Mouse (Mus musculus) liver, embryonic 14.5 days (tissue): Measurements from ENCODE around the gene Mtfr2. TPM values are rescaled to one million over a fixed set of nuclear protein-coding genes. Genes with fewer than 3 reads are reported as not detected.
A peak's percentile ranks its signal among the peaks of the same experiment; 100 is the strongest.

Experiments
- ATAC-seq: fragments of 200-750 bp; cut with Nextera tagmentation; 2 replicates; pipeline ENCODE4 v1.8.0; 2017; ENCODE audit warnings: moderate number of reproducible peaks, mild to moderate bottlenecking, moderate library complexity; ENCODE audit not compliant: insufficient read depth
- DNase-seq, 3 experiments: peaks; one replicate each; pipeline ENCODE4 v3.0.0-alpha.2; 2012 to 2013; ENCODE audit warnings: low read depth in 3 of 3, low spot score in 3 of 3
- H3K27ac ChIP-seq: fragments of 300-500 bp; sonication (generic); 2 replicates; pipeline ENCODE4 v1.5.1; 2014; ENCODE audit warnings: moderate library complexity, mild to moderate bottlenecking, control low read depth, inconsistent platforms
- H3K27me3 ChIP-seq: fragments of 300-500 bp; sonication (generic); 2 replicates; pipeline ENCODE4 v1.6.1; 2014; ENCODE audit warnings: mild to moderate bottlenecking, low read length, moderate library complexity; ENCODE audit not compliant: control insufficient read depth, insufficient read depth
- H3K36me3 ChIP-seq: fragments of 300-500 bp; sonication (generic); replicated peaks from 2 replicates; pipeline ENCODE4 v1.6.1; 2014; ENCODE audit warnings: low read depth; ENCODE audit not compliant: control insufficient read depth, insufficient read depth
- H3K4me1 ChIP-seq, 2 experiments: fragments of 200-500 bp in 1 of 2; fragments of 300-500 bp in 1 of 2; sonication (generic) in 1 of 2; replicated peaks; 2 replicates each; pipeline ENCODE4 v1.6.1; 2012 to 2014; ENCODE audit warnings: antibody characterized with exemption in 1 of 2, inconsistent platforms in 1 of 2, low read length in 1 of 2; ENCODE audit not compliant: control insufficient read depth in 2 of 2, insufficient read depth in 2 of 2
- H3K4me2 ChIP-seq: fragments of 300-500 bp; sonication (generic); 2 replicates; pipeline ENCODE4 v1.6.1; 2014; ENCODE audit warnings: low read depth, mild to moderate bottlenecking, control low read depth, moderate library complexity
- H3K4me3 ChIP-seq, 2 experiments: fragments of 200-500 bp in 1 of 2; fragments of 300-500 bp in 1 of 2; sonication (generic) in 1 of 2; 2 replicates each; pipeline ENCODE4 v1.5.1; 2012 to 2014; ENCODE audit warnings: low read depth in 2 of 2, low read length in 2 of 2, mild to moderate bottlenecking in 2 of 2, control low read depth in 1 of 2, inconsistent platforms in 1 of 2, moderate library complexity in 1 of 2; ENCODE audit not compliant: insufficient read depth in 1 of 2
- H3K9ac ChIP-seq: fragments of 300-500 bp; sonication (generic); replicated peaks from 2 replicates; pipeline ENCODE4 v1.6.1; 2014; ENCODE audit warnings: mild to moderate bottlenecking, control low read depth, moderate library complexity
- H3K9me3 ChIP-seq: fragments of 300-500 bp; sonication (generic); 2 replicates; pipeline ENCODE4 v1.6.1; 2016; ENCODE audit warnings: low read length, mixed read lengths; ENCODE audit not compliant: control insufficient read depth
- CTCF ChIP-seq: IDR thresholded peaks from 2 replicates; pipeline ENCODE4 v1.5.1; 2016; ENCODE audit warnings: antibody characterized with exemption, low read depth, control low read depth
- EP300 ChIP-seq: IDR thresholded peaks from 2 replicates; pipeline ENCODE4 v1.6.1; 2016; ENCODE audit warnings: antibody characterized with exemption, low read depth
- WGBS: fragments of 180-500 bp; shearing (Covaris S2); extraction: QIAGEN DNeasy Blood & Tissue Kit; methylation state at CpG from one replicate; pipeline ENCODE4 v1.1.7; 2014; ENCODE audit not compliant: insufficient replicate concordance; 5-methylcytosine and 5-hydroxymethylcytosine counted together
- polyA plus RNA-seq, 2 experiments: library from polyadenylated mRNA; depleted of rRNA in 1 of 2; stranded (reverse) in 1 of 2; unstranded in 1 of 2; fragments of >200 nt; fragmentation: Nextera tagmentation in 1 of 2; extraction: Ambion mirVana in 1 of 2; gene quantifications; 2 replicates each; pipeline versions ENCODE4 v1.2.1 to v1.2.3; 2012 to 2014

Mtfr2 gene
- polyA plus RNA-seq, 2 experiments: 1.8 to 13.3 TPM

DNA sequence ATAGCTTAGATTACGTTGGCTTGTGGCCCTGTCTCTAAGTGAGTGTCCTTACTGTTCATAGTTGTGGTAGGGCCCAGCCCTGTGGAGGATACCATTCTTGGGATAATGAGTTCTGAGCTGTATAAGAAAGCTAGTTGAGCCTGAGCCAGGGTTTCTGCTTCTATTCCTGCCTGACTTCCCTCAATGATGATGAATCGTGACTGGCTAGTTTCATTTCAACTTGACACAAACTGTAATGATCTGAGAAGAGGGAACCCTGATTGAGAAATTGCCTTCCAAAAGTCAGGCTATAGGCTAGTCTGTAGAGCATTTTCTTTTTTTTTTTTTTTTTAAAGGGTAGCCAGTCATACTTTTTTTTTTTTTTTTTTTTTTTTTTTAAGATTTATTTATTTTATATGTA is 1.3 kb downstream of the Mtfr2 start:
- peak overlapping the region; percentile 72 to 91 for H3K4me3 ChIP-seq
- H3K4me1 ChIP-seq: peaks cover 2 to 12% of the 10 kb centered on the region in 2 experiments; a peak in 3 of 4 replicates
- peak overlapping the region; percentile 77 for H3K9ac ChIP-seq
- H3K27ac ChIP-seq: no peak overlapping the region
- H3K27me3 ChIP-seq: no peaks in the 10 kb centered on the region
- 41% methylated on average over 2 of the region's 2 CpGs for WGBS
- H3K4me2 ChIP-seq: peak overlapping the region; percentile 82
- H3K9me3 ChIP-seq: no peaks in the 10 kb centered on the region
- ATAC-seq (no peak), DNase-seq (peak in 1 of 3 experiments; percentile 13)
- peaks cover 32% of the 10 kb centered on the region for H3K36me3 ChIP-seq
- no peak for TF ChIP-seq EP300
- no peak for TF ChIP-seq CTCF

DNA sequence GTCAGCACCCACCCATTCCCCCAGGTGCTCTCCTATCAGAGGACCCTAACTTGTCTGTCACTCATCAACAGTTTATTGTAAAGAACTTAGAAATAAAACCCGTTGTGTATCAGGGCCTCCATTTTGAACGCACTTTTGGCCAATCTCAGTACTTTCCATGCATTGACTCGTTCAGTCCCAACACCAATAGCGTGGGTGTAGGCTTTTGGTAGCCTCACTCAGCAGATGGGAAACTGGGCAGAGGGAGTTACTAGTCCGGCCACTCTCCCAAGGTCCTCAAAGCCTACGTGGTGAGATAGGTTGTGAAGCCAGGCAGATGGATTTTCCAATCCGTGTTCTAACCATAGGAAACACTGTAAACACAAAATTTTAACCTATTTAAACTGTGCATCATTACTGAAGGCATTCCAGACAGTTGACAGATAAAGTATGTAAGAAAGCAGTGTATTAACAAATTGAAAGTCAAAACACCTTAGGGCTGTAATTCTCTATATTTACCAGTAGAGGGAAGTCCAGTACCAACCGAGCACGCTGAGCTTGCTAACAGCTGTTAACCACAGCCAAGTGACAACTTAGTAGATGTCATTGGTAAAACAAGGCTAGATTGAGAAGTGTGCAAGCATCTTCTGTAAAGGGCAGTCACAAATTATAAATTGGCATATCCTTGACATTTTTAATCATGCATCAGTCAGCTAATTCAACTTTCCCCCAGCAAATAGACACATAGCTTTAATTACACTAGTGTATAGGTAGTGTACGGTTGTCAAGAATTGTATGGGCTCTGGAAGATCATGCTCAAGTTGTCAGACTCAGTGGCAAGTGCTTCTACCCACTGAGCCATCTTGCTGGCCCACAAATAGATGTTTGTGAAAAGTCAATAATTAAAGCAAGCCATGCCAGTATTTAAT is 14.2 kb downstream of the Mtfr2 start:
- no peaks in the 10 kb centered on the region for H3K27me3 ChIP-seq
- peaks cover 30% of the 10 kb centered on the region for H3K36me3 ChIP-seq
- no peak overlapping the region for H3K27ac ChIP-seq
- H3K9ac ChIP-seq: no peak overlapping the region
- DNase-seq (peak in 1 of 3 experiments; percentile 10), ATAC-seq (no peak)
- TF ChIP-seq EP300 (no peak), CTCF (peak; percentile 60)
- H3K9me3 ChIP-seq: no peaks in the 10 kb centered on the region
- H3K4me3 ChIP-seq: no peak overlapping the region
- no peaks in the 10 kb centered on the region for H3K4me1 ChIP-seq
- WGBS: 59% methylated on average over 10 of the region's 10 CpGs
- H3K4me2 ChIP-seq: no peak overlapping the region

DNA sequence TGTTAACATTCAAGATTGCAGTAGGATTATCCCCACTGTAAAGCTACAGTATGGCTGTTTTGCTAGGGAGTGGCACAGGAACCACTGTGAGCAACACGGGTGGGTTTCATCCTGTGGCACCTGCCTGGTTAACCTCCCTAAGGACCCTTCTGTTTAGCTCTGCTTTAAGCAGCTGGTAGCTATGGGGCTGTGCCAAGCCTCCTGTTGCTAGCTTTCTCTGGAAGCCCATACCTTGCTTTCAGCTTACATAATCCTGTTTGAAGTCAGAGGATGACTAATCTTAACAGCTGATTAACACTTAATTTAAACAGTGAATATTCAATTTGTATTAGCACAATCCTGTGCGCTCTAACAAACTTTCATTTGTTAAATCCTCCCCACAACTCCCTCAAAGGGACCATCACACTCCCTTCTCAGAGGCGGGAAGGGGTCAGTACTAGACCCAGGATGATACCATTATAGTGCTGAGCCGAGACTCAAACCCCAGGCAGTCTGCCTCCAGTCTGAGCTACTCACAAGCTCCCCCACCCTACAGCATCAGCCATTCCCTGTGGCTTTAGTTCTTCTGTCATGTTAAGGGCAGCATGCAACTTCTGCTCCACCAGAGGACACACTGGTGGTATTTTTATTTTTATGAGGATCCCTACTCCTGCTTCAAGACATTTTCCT is 15.0 kb downstream of the Mtfr2 start:
- H3K4me3 ChIP-seq: no peak overlapping the region
- ATAC-seq: no peak
- H3K27me3 ChIP-seq: no peaks in the 10 kb centered on the region
- H3K9me3 ChIP-seq: no peaks in the 10 kb centered on the region
- peaks cover 25% of the 10 kb centered on the region for H3K36me3 ChIP-seq
- H3K27ac ChIP-seq: no peak overlapping the region
- no peaks in the 10 kb centered on the region for H3K4me1 ChIP-seq
- WGBS: 78% methylated on average over 4 of the region's 4 CpGs
- H3K9ac ChIP-seq: no peak overlapping the region
- TF ChIP-seq EP300: no peak
- TF ChIP-seq CTCF: no peak
- no peak for DNase-seq
- no peak overlapping the region for H3K4me2 ChIP-seq

DNA sequence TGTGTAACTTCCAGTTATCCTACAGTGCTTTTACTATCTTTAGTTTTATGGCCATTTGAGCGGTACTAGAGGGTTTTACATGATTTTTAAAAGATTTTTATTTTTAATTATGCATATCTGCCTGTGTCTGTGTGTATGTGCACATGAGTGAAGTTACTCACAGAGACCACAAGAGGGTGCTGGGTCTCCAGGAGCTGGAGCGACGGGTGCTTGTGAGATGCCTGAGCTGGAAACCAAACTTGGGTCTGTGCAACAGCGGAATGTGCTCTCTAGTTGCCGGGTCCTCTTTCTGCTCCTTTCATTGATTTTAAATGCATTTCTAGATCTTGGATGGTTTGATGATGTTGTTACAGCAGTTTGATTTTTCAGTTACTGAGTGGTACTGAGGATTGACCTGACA is 24.5 kb downstream of the Mtfr2 start:
- Histone ChIP-seq H3K4me3 (no peak overlapping the region), H3K4me2 (no peak overlapping the region), H3K27ac (no peak overlapping the region), H3K27me3 (no peaks in the 10 kb centered on the region), H3K36me3 (no peaks in the 10 kb centered on the region), H3K9me3 (no peaks in the 10 kb centered on the region), H3K9ac (no peak overlapping the region), H3K4me1 (no peaks in the 10 kb centered on the region)
- TF ChIP-seq EP300: no peak
- TF ChIP-seq CTCF: peak; percentile 37; the same call in 1 of the 2 replicates
- no peak for ATAC-seq
- no peak for DNase-seq
- WGBS: 86% methylated on average over 5 of the region's 5 CpGs

DNA sequence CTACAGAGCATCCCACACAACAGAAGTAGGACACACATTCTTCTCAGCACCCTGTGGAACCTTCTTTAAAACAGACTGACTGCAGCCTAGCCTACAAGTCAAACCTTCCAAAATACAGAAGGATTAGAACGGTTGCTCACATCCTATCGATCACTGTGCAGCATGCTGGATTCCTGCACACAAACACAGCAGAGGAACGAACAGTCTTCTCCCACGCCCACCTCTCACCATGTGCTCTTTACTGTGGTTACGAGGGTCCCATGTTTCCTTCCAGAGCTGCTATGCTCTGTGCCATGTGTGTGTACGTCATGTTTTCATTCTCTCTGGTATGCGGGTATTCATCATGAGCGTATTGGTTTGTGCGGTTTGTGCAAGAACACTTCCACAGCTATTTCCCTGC is 30.1 kb downstream of the Mtfr2 start:
- 65% methylated on average over 9 of the region's 9 CpGs for WGBS
- no peak for ATAC-seq
- no peak for TF ChIP-seq EP300

More for the DNA sequence above, 30.1 kb downstream of the Mtfr2 start:
- H3K9me3 ChIP-seq: no peaks in the 10 kb centered on the region
- no peaks in the 10 kb centered on the region for H3K36me3 ChIP-seq
- H3K4me2 ChIP-seq: no peak overlapping the region
- H3K9ac ChIP-seq: no peak overlapping the region
- no peaks in the 10 kb centered on the region for H3K27me3 ChIP-seq
- H3K27ac ChIP-seq: no peak overlapping the region
- H3K4me1 ChIP-seq: no peaks in the 10 kb centered on the region
- DNase-seq: no peak
- H3K4me3 ChIP-seq: no peak overlapping the region
